Mouse (Mus musculus): Measurements from ENCODE around the gene Prpsap1. TPM values are rescaled to one million over a fixed set of nuclear protein-coding genes. Genes with fewer than 3 reads are reported as not detected.

Prpsap1 gene
- polyA plus RNA-seq, 1 experiment, result 81.0 TPM

DNA sequence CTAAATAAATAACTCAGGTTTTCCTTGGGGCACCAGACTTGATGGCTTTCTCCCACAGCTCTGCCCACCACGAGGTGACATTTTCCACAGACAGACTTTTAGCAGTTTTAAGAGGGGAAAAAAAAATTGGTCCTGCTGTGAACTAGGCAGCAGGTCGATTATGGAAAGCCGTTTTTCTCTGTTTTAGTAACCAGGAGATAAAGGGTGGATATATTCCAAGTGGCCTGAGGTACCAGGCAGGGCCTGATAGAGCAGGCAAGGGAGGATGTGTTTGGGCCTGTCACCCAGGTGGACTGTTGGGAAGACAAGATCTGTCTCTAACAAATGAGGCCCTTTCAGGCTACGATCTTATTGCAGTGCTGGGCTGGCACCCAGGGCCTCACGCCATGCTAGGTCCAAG, 11.6 kb upstream of the Prpsap1 start:
- Histone ChIP-seq H3ac (ENCODE audit: control insufficient read depth, insufficient read length, low read depth) (no peak overlapping the region), H3K79me3 (ENCODE audit: low read depth) (no peaks in the 10 kb centered on the region), H3K4me3 (ENCODE audit: insufficient read depth, poor library complexity, severe bottlenecking) (no peak overlapping the region), H3K79me2 (ENCODE audit: control insufficient read depth, insufficient read depth) (no peaks in the 10 kb centered on the region), H3K27me3 (ENCODE audit: control insufficient read depth, insufficient read depth, insufficient read length) (no peaks in the 10 kb centered on the region), H3K36me3 (ENCODE audit: control insufficient read depth, insufficient read depth) (no peaks in the 10 kb centered on the region)
- TF ChIP-seq FOSL1 (IDR thresholded peaks at IDR 0.05; ENCODE audit: insufficient read depth, low read length, poor library complexity, severe bottlenecking) (no peak), CEBPB (IDR thresholded peaks at IDR 0.05; ENCODE audit: low read depth) (no peak), USF1 (IDR thresholded peaks at IDR 0.05; ENCODE audit: low read depth) (no peak), MAX (IDR thresholded peaks at IDR 0.05) (no peak), CTCF (IDR thresholded peaks at IDR 0.05; ENCODE audit: control insufficient read depth, insufficient read depth, insufficient read length) (no peak), MYOD1 (IDR thresholded peaks at IDR 0.05; ENCODE audit: control insufficient read depth, insufficient read length, low read depth) (no peak), MYOG (IDR thresholded peaks at IDR 0.05; ENCODE audit: control insufficient read depth, extremely low read depth, insufficient read length) (no peak)

DNA sequence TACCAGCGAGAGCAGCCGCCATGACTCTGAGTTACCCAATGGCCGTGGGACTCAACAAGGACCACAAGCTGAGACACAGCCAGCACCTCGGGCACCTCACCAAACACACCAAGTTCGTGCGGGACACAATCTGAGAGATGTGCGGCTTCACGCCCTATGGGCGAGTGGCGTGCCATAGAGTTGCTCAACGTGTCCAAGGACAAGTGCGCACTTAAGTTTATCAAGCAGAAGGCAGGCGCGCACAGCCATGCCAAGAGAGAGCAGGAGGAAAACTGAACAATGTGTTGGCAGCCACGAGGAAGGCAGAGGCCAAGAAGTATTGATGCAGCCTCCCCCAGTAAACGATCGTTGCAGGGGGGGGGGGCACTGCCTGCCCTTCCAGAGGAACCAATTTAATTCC, 10.5 kb upstream of the Prpsap1 start:
- no peak overlapping the region for H3K4me3 ChIP-seq (ENCODE audit: insufficient read depth, poor library complexity, severe bottlenecking)
- no peak for TF ChIP-seq CTCF (IDR thresholded peaks at IDR 0.05; ENCODE audit: control insufficient read depth, insufficient read depth, insufficient read length)
- no peak for TF ChIP-seq CEBPB (IDR thresholded peaks at IDR 0.05; ENCODE audit: low read depth)
- no peak for TF ChIP-seq FOSL1 (IDR thresholded peaks at IDR 0.05; ENCODE audit: insufficient read depth, low read length, poor library complexity, severe bottlenecking)
- no peak for TF ChIP-seq USF1 (IDR thresholded peaks at IDR 0.05; ENCODE audit: low read depth)
- no peak for TF ChIP-seq MYOD1 (IDR thresholded peaks at IDR 0.05; ENCODE audit: control insufficient read depth, insufficient read length, low read depth)
- no peak for TF ChIP-seq MYOG (IDR thresholded peaks at IDR 0.05; ENCODE audit: control insufficient read depth, extremely low read depth, insufficient read length)
- TF ChIP-seq MAX (IDR thresholded peaks at IDR 0.05), result no peak
- H3ac ChIP-seq (ENCODE audit: control insufficient read depth, insufficient read length, low read depth), result no peak overlapping the region

DNA sequence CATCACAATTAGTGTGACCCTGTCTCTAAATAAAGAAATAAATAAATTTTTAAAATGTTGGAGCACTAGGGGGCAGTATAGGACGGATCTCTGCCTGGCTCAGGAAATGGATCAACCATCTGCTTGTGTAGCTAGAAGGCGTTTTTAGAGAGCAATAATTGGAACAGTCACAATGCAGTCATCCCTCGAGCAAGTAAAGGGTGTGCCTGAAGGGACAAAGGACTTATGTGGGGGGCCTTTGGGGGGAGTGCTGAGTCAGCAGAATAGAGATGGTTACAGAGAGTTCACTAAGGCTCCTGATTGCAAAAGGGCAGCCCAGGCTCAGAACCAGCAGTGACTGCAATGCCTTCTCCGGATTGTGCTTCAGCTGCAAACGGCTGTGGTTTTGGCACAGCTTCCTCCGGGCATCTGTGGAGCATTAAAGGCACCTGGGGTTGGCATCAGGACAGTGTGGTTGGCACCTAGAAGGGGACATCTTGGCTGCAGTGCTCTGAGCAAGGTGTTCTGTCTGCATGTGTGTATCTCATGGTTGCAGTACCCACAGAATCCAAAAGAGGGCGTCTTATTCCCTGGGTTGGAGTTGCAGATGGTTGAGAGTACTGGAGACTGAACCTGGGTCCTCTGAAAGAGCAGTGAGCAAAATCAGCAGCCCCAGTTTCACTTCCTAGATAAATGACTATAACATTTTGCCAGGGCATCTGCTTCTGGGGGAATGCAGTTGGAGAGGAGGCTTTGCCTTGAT, 7.2 kb upstream of the Prpsap1 start:
- H3K36me3 ChIP-seq (ENCODE audit: control insufficient read depth, insufficient read depth), result no peaks in the 10 kb centered on the region
- no peaks in the 10 kb centered on the region for H3K79me3 ChIP-seq (ENCODE audit: low read depth)
- no peak overlapping the region for H3K4me3 ChIP-seq (ENCODE audit: insufficient read depth, poor library complexity, severe bottlenecking)
- no peaks in the 10 kb centered on the region for H3K79me2 ChIP-seq (ENCODE audit: control insufficient read depth, insufficient read depth)
- no peak overlapping the region for H3ac ChIP-seq (ENCODE audit: control insufficient read depth, insufficient read length, low read depth)
- TF ChIP-seq CEBPB (IDR thresholded peaks at IDR 0.05; ENCODE audit: low read depth), result peak; percentile 9
- TF ChIP-seq FOSL1 (IDR thresholded peaks at IDR 0.05; ENCODE audit: insufficient read depth, low read length, poor library complexity, severe bottlenecking), result no peak
- no peak for TF ChIP-seq MYOD1 (IDR thresholded peaks at IDR 0.05; ENCODE audit: control insufficient read depth, insufficient read length, low read depth)
- TF ChIP-seq CTCF (IDR thresholded peaks at IDR 0.05; ENCODE audit: control insufficient read depth, insufficient read depth, insufficient read length), result peak; percentile 7
- H3K27me3 ChIP-seq (ENCODE audit: control insufficient read depth, insufficient read depth, insufficient read length), result no peaks in the 10 kb centered on the region

More for the DNA sequence above, 10.5 kb upstream of the Prpsap1 start:
- Histone ChIP-seq H3K79me2 (ENCODE audit: control insufficient read depth, insufficient read depth) (no peaks in the 10 kb centered on the region), H3K79me3 (ENCODE audit: low read depth) (no peaks in the 10 kb centered on the region), H3K27me3 (ENCODE audit: control insufficient read depth, insufficient read depth, insufficient read length) (no peaks in the 10 kb centered on the region), H3K36me3 (ENCODE audit: control insufficient read depth, insufficient read depth) (no peaks in the 10 kb centered on the region)

DNA sequence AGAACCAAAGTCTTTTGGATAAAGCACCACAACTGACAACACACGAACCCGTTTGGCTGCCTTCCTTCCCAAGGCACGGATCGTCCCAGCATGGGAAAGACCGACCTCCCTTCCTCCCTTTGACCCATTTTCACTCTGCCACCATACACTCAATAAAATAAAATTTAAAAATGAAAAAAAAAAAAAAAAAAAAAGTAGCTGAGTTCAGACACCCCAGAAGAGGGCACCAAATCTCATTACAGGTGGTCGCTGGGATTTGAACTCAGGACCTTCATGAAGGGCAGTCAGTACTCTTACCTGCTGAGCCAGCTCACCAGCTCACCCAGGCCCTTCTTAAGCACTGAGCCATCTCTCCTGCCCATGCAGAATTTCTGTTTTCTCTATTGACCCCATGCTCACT, 5.0 kb upstream of the Prpsap1 start:
- Histone ChIP-seq H3K27me3 (ENCODE audit: control insufficient read depth, insufficient read depth, insufficient read length) (no peaks in the 10 kb centered on the region), H3K4me3 (ENCODE audit: insufficient read depth, poor library complexity, severe bottlenecking) (no peak overlapping the region), H3K79me2 (ENCODE audit: control insufficient read depth, insufficient read depth) (no peaks in the 10 kb centered on the region), H3K79me3 (ENCODE audit: low read depth) (no peaks in the 10 kb centered on the region), H3K36me3 (ENCODE audit: control insufficient read depth, insufficient read depth) (no peaks in the 10 kb centered on the region), H3ac (ENCODE audit: control insufficient read depth, insufficient read length, low read depth) (no peak overlapping the region)
- TF ChIP-seq MYOG (IDR thresholded peaks at IDR 0.05; ENCODE audit: control insufficient read depth, extremely low read depth, insufficient read length) (no peak), MYOD1 (IDR thresholded peaks at IDR 0.05; ENCODE audit: control insufficient read depth, insufficient read length, low read depth) (no peak), FOSL1 (IDR thresholded peaks at IDR 0.05; ENCODE audit: insufficient read depth, low read length, poor library complexity, severe bottlenecking) (no peak), CEBPB (IDR thresholded peaks at IDR 0.05; ENCODE audit: low read depth) (no peak), MAX (IDR thresholded peaks at IDR 0.05) (no peak), CTCF (IDR thresholded peaks at IDR 0.05; ENCODE audit: control insufficient read depth, insufficient read depth, insufficient read length) (no peak), USF1 (IDR thresholded peaks at IDR 0.05; ENCODE audit: low read depth) (no peak)

DNA sequence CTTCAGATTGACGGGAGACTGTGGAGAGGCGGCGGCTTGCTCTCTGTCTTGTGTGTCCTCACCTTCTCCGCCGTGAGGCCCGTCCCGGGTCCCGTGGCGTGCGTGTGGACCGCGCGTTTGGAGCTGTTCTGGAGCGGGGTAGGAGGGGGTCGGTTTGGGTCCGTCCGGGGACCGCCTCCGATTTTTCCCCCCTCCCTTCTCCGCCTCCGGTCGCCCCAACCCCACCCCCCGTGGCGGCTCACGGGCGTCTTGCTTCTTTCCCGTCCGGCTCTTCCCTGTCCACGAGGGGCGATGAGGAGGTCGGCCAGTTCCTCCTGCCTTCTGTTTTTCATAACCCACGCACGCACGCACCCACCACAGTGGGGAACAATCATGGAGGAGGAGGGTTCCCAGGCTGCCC, 4.6 kb upstream of the Prpsap1 start:
- H3K4me3 ChIP-seq (ENCODE audit: insufficient read depth, poor library complexity, severe bottlenecking), result no peak overlapping the region
- TF ChIP-seq CTCF (IDR thresholded peaks at IDR 0.05; ENCODE audit: control insufficient read depth, insufficient read depth, insufficient read length), result no peak
- no peak for TF ChIP-seq MAX (IDR thresholded peaks at IDR 0.05)
- TF ChIP-seq MYOD1 (IDR thresholded peaks at IDR 0.05; ENCODE audit: control insufficient read depth, insufficient read length, low read depth), result no peak
- TF ChIP-seq MYOG (IDR thresholded peaks at IDR 0.05; ENCODE audit: control insufficient read depth, extremely low read depth, insufficient read length), result no peak

DNA sequence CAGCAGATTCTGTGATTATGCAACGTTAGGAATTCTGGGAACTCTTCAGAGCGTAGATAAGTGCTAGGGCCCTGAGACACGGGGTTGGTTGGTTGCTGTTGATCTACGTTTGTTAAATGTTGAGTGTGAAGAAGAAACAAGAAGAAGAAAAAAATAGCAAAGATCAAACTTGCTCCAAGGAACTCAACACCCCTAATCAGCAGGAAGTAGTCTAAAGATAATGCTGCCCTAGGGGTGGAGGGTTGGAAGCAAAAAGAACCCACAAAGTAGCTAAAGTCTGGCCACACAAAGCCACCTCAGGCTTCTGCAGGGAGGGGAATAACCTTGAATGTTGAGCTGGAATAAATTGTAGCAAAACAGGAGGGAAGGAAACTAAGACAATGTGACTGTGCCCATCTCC, 3.3 kb upstream of the Prpsap1 start:
- TF ChIP-seq MAX (IDR thresholded peaks at IDR 0.05), result no peak
- no peak for TF ChIP-seq MYOG (IDR thresholded peaks at IDR 0.05; ENCODE audit: control insufficient read depth, extremely low read depth, insufficient read length)
- TF ChIP-seq USF1 (IDR thresholded peaks at IDR 0.05; ENCODE audit: low read depth), result no peak
- TF ChIP-seq MYOD1 (IDR thresholded peaks at IDR 0.05; ENCODE audit: control insufficient read depth, insufficient read length, low read depth), result no peak
- TF ChIP-seq FOSL1 (IDR thresholded peaks at IDR 0.05; ENCODE audit: insufficient read depth, low read length, poor library complexity, severe bottlenecking), result no peak
- no peak for TF ChIP-seq CTCF (IDR thresholded peaks at IDR 0.05; ENCODE audit: control insufficient read depth, insufficient read depth, insufficient read length)
- TF ChIP-seq CEBPB (IDR thresholded peaks at IDR 0.05; ENCODE audit: low read depth), result no peak
- Histone ChIP-seq H3ac (ENCODE audit: control insufficient read depth, insufficient read length, low read depth) (no peak overlapping the region), H3K4me3 (ENCODE audit: insufficient read depth, poor library complexity, severe bottlenecking) (no peak overlapping the region), H3K36me3 (ENCODE audit: control insufficient read depth, insufficient read depth) (no peaks in the 10 kb centered on the region), H3K79me2 (ENCODE audit: control insufficient read depth, insufficient read depth) (no peaks in the 10 kb centered on the region), H3K27me3 (ENCODE audit: control insufficient read depth, insufficient read depth, insufficient read length) (no peaks in the 10 kb centered on the region), H3K79me3 (ENCODE audit: low read depth) (no peaks in the 10 kb centered on the region)

More for the DNA sequence above, 4.6 kb upstream of the Prpsap1 start:
- Histone ChIP-seq H3K79me2 (ENCODE audit: control insufficient read depth, insufficient read depth) (no peaks in the 10 kb centered on the region), H3K36me3 (ENCODE audit: control insufficient read depth, insufficient read depth) (no peaks in the 10 kb centered on the region), H3K79me3 (ENCODE audit: low read depth) (no peaks in the 10 kb centered on the region), H3ac (ENCODE audit: control insufficient read depth, insufficient read length, low read depth) (no peak overlapping the region), H3K27me3 (ENCODE audit: control insufficient read depth, insufficient read depth, insufficient read length) (no peaks in the 10 kb centered on the region)
